Mouse (Mus musculus) heart, postnatal 0 days (tissue): ENCODE measurements around the gene Ang2. TPM values are rescaled to one million over a fixed set of nuclear protein-coding genes. Genes with fewer than 3 reads are reported as not detected.
"Not testable (repeated sequence)": the region's sequence is repeated elsewhere in the genome, so short reads cannot be mapped to it uniquely, and the experiment has no call there.

Source experiments
- ATAC-seq: fragments of 200-750 bp; cut with Nextera tagmentation; 2 replicates; pipeline ENCODE4 v1.8.0; 2017; ENCODE audit warnings: low read depth, moderate number of reproducible peaks, moderate library complexity; ENCODE audit not compliant: insufficient read depth
- DNase-seq: peaks from one replicate; pipeline ENCODE4 v3.0.0-alpha.2; 2016; ENCODE audit warnings: low spot score
- H3K27ac ChIP-seq: fragments of 300-500 bp; sonication (generic); 2 replicates; pipeline ENCODE4 v1.5.1; 2014; ENCODE audit warnings: low read depth, mild to moderate bottlenecking
- H3K27me3 ChIP-seq: fragments of 300-500 bp; sonication (generic); 2 replicates; pipeline ENCODE4 v1.6.1; 2014; ENCODE audit warnings: low read length, mixed read lengths; ENCODE audit not compliant: control insufficient read depth, insufficient read depth
- H3K36me3 ChIP-seq: fragments of 300-500 bp; sonication (generic); replicated peaks from 2 replicates; pipeline ENCODE4 v1.6.1; 2014; ENCODE audit warnings: low read length, mixed read lengths; ENCODE audit not compliant: control insufficient read depth, insufficient read depth
- H3K4me1 ChIP-seq: fragments of 300-500 bp; sonication (generic); 2 replicates; pipeline ENCODE4 v1.6.1; 2014; ENCODE audit warnings: antibody characterized with exemption; ENCODE audit not compliant: control insufficient read depth, insufficient read depth
- H3K4me2 ChIP-seq: fragments of 300-500 bp; sonication (generic); 2 replicates; pipeline ENCODE4 v1.6.1; 2014; ENCODE audit warnings: low read depth, mild to moderate bottlenecking, low read length, moderate library complexity
- H3K4me3 ChIP-seq: fragments of 300-500 bp; sonication (generic); 2 replicates; pipeline ENCODE4 v1.5.1; 2014; ENCODE audit warnings: low read depth, low read length
- H3K9ac ChIP-seq: fragments of 300-500 bp; sonication (generic); replicated peaks from 2 replicates; pipeline ENCODE4 v1.6.1; 2014; ENCODE audit warnings: low read depth, low read length, mixed read lengths
- H3K9me3 ChIP-seq: fragments of 300-500 bp; sonication (generic); replicated peaks from 2 replicates; pipeline ENCODE4 v1.6.1; 2016; ENCODE audit warnings: low read length; ENCODE audit not compliant: control insufficient read depth
- CTCF ChIP-seq: IDR thresholded peaks from 2 replicates; pipeline ENCODE4 v1.5.1; 2016; ENCODE audit warnings: antibody characterized with exemption, control low read depth, low read depth
- EP300 ChIP-seq: IDR thresholded peaks from 2 replicates; pipeline ENCODE4 v1.6.1; 2016; ENCODE audit warnings: antibody characterized with exemption, low read depth
- WGBS: fragments of 180-500 bp; shearing (Covaris S2); extraction: QIAGEN DNeasy Blood & Tissue Kit; methylation state at CpG from one replicate; pipeline ENCODE4 v1.1.7; 2014; 5-methylcytosine and 5-hydroxymethylcytosine counted together
- polyA plus RNA-seq: library from polyadenylated mRNA; unstranded; fragments of >200 nt; fragmentation: Nextera tagmentation; extraction: Ambion mirVana; gene quantifications from 2 replicates; pipeline ENCODE4 v1.2.1, GENCODE M21; 2015
- total RNA-seq: library from RNA; depleted of rRNA; stranded (reverse); fragments of >200 nt; gene quantifications from 2 replicates; pipeline ENCODE4 v1.2.3, GENCODE M21; 2014; ENCODE audit warnings: low replicate concordance

Ang2 gene
- total and polyA plus RNA-seq, 2 experiments from 2014 or later, result not detected

DNA sequence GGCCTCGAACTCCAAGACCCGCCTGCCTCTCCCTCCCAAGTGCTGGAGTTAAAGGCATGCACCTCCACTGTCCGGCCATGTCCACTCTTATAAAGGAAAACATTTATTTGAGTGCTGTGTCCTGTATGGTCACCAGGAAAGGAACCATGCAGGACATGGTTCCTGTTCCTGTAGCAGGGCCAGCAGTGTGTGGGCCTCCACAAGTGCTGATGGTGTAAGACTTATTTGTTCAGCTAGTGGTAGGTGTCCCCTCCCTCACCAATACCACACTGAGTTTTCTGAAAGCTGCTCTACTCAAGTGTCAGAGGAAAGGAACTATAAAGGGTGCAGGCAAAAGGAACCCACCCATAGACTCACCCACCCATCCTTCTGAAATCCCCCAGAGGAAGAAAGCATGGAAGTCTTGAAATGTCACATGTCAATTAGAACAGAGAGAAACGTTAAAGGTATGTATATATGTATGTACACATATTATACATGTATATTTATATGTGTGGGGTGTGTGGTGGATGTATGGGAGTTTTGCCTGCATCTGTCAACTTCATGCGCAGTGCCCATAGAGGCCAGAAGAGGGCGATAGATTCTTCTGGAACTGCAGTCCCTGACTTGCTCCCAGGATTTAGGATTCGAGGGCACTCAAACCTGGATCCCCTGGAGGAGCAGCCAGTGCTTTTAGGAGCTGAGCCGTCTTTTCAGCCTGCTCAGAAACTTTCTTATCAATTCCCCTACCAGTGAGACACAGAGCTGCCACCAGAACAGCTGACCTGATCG, 26.7 kb downstream of the Ang2 start:
- peak; percentile 70 for TF ChIP-seq CTCF
- WGBS, result 29% methylated on average over 9 of the region's 9 CpGs
- H3K4me2 ChIP-seq, result 0 out of 2 replicates have a peak overlapping the region, but pooled peaks have one; percentile 21
- H3K9ac ChIP-seq, H3K27me3 ChIP-seq, H3K27ac ChIP-seq, H3K4me1 ChIP-seq, H3K9me3 ChIP-seq, H3K4me3 ChIP-seq, H3K36me3 ChIP-seq: not testable (repeated sequence)
- ATAC-seq, result peak; percentile 22; the same call in 1 of the 2 replicates
- DNase-seq, result peak; percentile 22

DNA sequence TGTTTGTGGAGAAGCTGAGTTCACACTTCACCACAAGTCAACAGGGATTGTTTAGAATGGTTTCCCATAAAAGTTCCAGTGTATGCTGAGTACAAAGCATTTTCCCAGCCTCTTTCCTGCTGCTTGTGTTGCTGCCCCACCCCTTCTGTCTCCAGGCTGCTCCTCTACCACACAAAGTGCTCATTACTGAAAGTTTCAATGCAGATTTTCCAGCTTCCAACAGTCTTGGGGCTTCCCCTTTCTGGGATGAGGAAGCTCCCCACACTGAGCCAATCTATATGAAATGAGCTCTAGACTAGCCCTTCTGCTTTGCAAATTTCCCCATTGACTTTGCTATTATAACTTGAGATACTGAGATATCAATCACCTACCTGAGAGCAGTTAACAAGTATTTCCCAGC, 32.9 kb downstream of the Ang2 start:
- H3K9ac ChIP-seq, result no peak overlapping the region
- no peaks in the 10 kb centered on the region for H3K4me1 ChIP-seq
- no peak for ATAC-seq
- no peaks in the 10 kb centered on the region for H3K36me3 ChIP-seq
- H3K4me2 ChIP-seq, result no peak overlapping the region
- H3K27me3 ChIP-seq, result no peaks in the 10 kb centered on the region
- TF ChIP-seq CTCF (no peak), EP300 (no peak)
- no peak for DNase-seq
- H3K9me3 ChIP-seq, result no peaks in the 10 kb centered on the region
- no peak overlapping the region for H3K27ac ChIP-seq
- no peak overlapping the region for H3K4me3 ChIP-seq

DNA sequence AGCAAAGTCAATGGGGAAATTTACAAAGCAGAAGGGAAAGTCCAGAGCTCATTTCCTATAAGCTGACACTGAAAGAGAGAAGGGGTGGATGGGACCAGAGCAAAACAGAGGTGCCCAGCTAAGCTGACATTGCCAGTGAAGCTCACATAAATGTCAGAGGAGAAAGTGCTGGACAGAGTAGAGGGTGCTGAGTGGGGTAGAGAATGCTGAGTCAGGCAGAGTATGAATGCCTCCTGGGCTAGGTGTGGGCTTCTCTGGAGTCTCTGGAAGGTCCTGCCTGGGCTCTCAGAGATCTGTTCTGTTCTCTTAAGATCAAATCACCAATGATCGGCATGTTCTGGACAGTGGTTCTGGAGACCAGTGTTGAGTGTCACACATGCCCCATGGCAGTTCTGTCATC, 33.5 kb downstream of the Ang2 start:
- no peak overlapping the region for H3K4me2 ChIP-seq
- DNase-seq, result no peak
- H3K4me3 ChIP-seq, result no peak overlapping the region
- no peak for TF ChIP-seq CTCF
- no peak for TF ChIP-seq EP300
- WGBS, result 82% methylated on average over 1 of the region's 1 CpGs
- no peaks in the 10 kb centered on the region for H3K36me3 ChIP-seq
- H3K27ac ChIP-seq, result no peak overlapping the region
- no peaks in the 10 kb centered on the region for H3K9me3 ChIP-seq
- no peak overlapping the region for H3K9ac ChIP-seq
- ATAC-seq, result no peak
- no peaks in the 10 kb centered on the region for H3K27me3 ChIP-seq
- no peaks in the 10 kb centered on the region for H3K4me1 ChIP-seq

DNA sequence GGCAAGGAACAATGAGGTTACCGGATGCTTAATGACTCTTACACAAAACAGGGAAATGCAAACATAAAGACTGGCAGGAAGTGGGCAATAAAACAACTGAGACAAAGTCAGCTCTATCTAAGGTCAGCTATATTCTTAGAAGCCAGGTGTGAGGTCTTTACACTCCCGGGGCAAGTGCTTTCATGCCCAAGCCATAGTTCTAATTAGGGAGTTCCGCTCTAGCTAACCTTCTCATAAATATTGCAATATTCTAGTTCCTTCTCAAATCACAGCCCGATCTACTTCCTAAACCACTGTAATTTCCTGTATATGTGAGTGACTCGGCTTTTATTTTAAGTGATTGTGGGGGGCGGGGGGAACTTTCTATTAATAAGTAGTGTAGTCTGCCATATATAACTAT, 35.6 kb downstream of the Ang2 start:
- not testable (repeated sequence) for H3K36me3 ChIP-seq, H3K4me2 ChIP-seq, H3K27me3 ChIP-seq, H3K9me3 ChIP-seq, H3K27ac ChIP-seq, H3K9ac ChIP-seq, H3K4me1 ChIP-seq, ATAC-seq, H3K4me3 ChIP-seq, DNase-seq
- 76% methylated on average over 6 of the region's 6 CpGs for WGBS

DNA sequence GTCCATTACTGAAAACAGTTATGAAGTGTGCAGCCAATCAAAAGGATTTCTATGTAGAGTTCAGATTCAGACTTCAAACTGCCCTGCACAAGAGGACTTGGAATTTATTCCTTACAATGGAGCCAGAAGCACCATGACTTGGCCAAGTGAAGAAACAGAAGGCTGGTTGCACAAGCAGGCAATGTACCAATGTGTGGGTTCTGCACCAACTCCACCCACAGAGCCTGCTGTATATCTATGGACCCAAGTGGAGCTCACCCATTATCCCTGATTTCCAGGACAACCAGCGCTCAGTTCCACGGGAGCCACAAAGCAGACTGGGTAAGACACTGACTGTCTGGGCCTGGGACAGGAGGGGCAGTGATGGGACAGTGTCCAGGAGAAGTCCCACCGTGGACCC, 37.0 kb downstream of the Ang2 start, which contains the start of gene Rnase2b:
TSS of gene Rnase2b (plus strand) at position 285 of the 400 bp plus-strand sequence.
- H3K27ac ChIP-seq, H3K27me3 ChIP-seq, H3K4me3 ChIP-seq, H3K9me3 ChIP-seq, H3K4me2 ChIP-seq, H3K36me3 ChIP-seq, H3K9ac ChIP-seq, DNase-seq, H3K4me1 ChIP-seq, ATAC-seq: not testable (repeated sequence)
- 87% methylated on average over 3 of the region's 3 CpGs for WGBS

DNA sequence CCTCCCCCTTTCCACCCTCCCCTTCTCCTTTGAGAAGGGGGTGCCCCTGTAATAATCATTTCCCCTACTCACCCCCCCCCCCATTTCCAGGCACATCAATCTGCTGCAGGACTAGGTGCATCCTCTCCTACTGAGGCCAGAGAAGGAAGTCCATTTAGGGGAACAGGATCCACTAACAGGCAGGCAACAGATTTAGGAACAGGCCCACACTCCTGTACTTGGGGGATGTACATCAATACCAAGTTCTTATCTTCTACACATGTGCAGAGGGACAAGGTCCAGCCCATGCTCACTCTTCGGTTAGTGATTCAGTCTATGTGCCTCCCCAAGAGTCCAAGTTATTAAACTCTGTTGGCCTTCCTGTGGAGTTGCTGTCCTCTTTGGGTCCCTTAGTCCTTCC, 41.9 kb downstream of the Ang2 start:
- no peak overlapping the region for H3K9ac ChIP-seq
- H3K27ac ChIP-seq, result no peak overlapping the region
- no peaks in the 10 kb centered on the region for H3K9me3 ChIP-seq
- H3K36me3 ChIP-seq, result no peaks in the 10 kb centered on the region
- DNase-seq (no peak), ATAC-seq (no peak)
- 73% methylated on average over 1 of the region's 1 CpGs for WGBS
- TF ChIP-seq EP300 (no peak), CTCF (no peak)
- no peaks in the 10 kb centered on the region for H3K27me3 ChIP-seq
- H3K4me3 ChIP-seq, result no peak overlapping the region
- no peak overlapping the region for H3K4me2 ChIP-seq
- no peaks in the 10 kb centered on the region for H3K4me1 ChIP-seq
